Mouse (Mus musculus) embryo, embryonic 10 days (tissue): ENCODE data around the gene Mkks.
"Not testable (repeated sequence)": the region's sequence is repeated elsewhere in the genome, so short reads cannot be mapped to it uniquely, and the experiment has no call there.

ENCODE experiments used
- DNase-seq: peaks from one replicate; pipeline ENCODE4 v3.0.0-alpha.2; 2015; ENCODE audit warnings: low spot score

The Mkks gene

DNA sequence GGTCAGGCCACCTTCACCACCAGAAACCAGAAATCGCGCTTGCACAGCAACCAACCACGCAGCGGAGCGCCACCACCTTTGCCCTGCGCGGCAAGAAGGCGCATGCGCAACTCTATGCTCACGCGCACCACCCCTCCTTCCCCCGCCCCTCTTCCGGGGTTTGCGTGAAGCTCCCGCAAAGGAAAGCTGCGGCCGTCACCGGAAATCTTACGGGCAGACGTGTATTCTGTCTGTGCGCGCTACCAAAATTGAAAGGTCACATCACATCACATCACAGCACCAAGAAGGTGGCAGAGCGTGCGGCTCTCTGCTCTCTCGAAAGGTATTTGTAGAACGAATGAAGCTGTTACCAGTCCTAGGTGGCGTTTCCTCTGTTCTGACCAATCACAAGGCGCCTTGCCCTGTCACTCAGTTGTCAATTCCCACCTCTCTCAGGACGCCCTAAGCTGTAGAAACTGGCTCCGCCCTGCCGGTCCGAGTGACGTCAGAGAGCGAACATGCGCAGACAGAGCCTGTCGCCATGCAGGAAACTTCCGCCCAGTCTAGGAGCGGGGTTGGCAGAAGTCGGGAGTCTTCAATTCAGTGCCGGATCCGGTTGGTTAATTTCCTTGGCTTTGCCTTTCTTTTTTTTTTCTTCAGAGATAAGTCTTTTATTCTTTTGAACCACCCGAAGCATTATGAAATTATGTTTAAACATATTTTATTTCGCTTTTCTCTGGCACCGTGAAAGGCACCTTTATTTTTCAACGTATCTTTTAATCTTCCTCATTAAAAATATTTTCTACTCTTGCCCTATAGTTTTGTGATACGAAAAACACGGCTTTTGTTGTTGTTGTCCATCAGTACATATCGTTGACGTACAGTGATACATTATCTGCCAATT is at the start of gene Mkks, which contains the start of the genes Slx4ip and AL731706.1:
Mkks (minus strand) TSS at position 322 of the 883 bp plus-strand sequence.
Slx4ip (plus strand) TSS at position 151 of the 883 bp plus-strand sequence.
AL731706.1 (minus strand) TSS at position 322 of the 883 bp plus-strand sequence.
- peak; percentile 100 for DNase-seq

DNA sequence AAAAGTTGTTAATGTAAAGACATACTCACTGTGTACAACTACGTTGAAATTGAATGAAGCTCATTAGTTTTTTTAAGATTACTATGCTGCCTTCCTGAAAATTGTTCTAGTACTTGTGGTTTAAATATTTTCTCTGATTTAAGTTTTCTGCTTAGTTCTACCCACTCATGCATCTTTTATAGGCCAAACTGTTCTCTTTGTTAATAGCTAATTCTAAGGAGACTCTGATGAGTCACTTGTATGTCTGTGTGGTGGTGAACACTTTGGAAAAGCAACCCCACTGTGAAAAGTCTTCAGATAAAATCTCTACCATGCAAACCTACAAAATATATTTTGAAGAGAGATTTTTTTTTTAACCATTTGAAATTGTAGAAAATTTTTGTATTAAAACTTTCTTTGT is 47.1 kb upstream of the Mkks start:
- no peak for DNase-seq

DNA sequence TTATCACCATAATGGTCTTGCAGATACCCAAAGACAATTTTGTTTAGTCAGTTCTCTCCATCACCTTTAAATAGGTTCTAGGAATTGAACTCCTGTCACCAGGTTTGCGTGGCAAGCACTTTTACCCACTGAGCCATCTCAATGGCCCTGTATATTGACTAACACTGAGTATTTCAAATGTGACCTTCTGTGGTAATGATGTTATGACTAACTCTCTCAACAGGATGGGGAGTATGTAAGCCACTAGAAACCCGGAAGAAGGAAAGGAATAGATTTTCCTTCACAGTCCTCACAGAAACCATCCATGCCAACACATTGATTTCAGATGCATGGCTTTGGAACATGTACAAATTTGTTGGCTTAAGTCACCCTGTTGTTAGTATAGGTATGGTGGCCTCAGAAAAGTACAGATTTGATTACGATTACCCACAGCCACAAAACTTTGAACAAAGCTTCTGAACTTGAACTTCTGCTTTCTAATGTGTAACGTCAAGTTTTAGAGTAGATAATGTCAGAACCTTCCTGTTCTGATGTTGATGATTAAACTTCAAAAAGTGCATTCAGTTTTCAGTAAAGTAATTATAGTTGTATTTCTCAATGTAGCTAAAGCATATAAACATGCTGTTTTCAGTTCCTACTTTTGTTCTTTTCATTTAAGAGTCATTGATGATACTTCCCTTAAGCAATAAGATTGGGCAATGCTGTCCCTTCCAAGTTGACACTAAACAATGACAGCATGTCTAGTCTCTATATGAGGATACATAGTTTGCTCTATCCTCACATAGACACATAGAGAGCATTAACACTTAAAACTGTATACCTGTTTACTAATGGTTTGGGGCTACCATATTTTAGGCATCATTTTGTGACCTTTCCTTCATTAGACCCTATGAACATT is 45.5 kb upstream of the Mkks start:
- DNase-seq: no peak

DNA sequence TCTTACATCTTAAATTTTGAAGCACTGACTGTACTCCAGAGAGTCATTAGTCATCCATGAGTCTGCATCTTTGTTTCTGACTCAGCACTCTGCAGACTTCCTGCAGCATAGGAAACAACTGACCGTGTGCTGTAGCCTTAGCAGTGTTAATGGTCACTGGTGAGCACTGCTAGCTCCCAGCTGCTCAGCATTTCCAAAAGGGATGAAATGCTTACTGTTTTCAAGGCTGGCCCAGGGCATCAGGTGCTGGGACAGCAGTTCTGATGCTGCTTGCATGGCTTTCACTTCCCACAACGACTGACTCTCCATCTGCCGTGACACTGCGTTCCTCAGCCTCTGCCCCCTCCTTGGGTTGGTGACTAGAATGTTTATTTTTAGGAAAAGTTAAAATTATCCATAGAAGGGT is 29.8 kb upstream of the Mkks start:
- no peak for DNase-seq

DNA sequence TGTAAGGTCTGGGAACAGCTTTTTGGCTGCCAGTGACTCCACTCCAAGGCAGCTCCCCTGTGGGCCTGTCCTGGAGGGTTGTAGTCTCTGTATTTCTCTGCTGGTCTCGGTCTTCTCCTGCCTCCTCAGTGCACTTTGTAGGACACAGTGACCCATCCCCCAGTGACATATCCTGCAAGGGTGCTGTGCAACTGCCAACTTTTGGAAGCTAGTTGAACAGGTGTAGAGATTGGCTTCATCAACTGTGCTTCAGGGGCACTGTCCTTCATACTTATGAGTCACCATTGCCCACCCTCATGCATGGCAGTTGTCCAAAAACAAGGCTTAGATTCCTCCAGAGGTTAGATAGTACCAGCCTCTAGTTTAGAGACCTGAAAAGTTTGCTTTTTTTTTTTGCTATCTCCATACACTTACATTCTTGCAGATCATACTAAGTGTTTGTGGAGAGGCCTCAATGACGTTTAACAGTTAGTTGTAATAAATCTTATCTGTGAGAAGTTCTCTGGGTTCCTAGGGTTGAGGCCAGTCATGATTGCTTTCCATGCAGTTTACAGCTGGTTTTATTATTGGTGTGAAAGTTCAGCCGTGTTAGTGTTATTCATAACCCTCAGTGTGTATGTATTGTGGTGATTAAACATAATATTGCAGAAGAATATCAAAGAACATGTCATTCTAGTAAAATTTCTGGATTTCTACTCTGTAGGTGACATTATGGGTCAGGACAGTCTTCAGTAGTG is 29.2 kb upstream of the Mkks start:
- DNase-seq: no peak

DNA sequence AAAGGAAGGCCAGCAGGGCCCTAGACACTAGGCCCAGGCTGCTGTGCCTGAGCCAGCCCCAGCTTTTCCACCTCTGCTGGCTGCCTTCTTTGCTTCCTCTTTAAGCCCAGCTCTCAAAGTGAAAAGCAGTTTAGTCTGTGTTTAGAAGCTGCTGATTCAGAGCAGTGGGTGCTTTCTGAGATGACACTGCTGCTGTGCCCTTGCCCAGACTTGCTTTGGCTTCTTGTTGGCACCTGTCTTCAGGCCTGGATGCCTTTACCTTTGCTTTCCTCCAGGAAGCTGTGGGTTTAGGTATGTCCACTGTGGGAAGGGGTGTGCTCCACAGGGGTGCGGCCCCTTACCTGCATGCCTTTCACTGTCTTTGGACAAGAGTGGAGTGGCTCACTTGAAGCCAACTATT is 28.2 kb upstream of the Mkks start:
- DNase-seq: no peak

DNA sequence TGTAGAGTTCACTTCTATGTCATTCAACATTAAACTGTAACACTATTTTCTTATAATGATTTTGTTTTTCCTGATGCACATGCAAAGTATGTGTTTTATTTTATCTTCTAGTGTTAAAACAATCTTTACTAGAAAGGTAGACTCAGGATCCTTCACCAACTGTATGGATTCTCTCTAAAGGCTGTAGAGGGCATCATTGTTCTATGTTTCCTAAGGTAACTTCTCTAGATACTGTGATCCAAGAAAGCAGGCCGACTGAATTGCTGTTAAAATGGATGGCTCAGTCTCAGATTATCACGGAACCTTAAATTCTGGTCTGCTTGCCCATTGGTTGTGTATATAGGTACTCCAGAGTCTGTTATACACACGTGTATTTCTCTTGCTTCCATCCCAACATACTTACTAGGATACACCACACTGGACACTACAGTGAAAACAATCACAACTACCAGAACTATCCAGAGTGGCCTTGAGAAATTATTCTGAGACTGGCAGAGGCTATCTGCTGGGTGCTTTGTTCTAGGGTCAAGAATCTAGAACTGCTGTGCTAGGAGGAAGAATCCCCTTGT is 23.2 kb upstream of the Mkks start:
- peak; percentile 64 for DNase-seq

DNA sequence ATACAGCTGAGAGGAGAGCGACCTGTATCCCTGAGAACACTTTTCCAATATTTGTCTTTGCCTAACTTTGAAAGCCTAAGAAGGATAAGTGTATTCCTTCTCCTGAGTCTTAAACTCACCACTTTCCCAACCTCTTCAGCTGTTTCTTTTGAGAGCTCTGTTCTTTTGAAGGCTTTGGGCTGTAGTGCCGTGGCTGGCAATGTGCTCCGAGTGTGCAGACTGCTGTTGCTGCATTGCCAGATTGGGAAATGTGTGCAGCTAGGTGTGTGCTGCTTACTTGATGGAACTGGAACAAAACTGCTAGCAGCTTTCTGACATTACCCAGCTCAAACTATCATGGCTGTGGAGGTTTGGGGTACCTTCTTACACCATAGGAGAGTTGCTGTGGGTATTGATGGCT is 21.8 kb upstream of the Mkks start:
- no peak for DNase-seq

DNA sequence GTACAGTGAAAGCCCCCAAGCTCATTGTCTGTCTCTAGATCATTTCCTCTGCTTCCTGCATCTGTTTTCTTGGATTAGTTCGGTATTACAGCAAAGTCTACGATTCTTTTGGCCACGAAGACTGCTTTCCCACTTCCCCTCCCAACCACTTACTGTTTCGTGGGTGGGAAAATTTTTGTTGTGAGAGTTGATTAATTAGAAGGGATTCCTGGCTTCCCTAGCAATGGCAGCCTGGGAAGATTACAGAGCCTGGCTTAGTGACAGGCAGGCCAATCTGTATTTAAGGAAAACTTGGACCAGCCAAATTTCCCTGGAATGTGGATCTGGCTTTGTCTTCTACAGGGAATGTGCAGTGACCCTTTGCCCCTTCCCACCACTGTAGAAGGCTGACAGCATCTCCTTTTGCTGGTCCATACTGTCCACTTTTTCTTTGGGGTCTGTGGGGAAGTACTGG is 20.8 kb upstream of the Mkks start:
- DNase-seq: peak; percentile 74

DNA sequence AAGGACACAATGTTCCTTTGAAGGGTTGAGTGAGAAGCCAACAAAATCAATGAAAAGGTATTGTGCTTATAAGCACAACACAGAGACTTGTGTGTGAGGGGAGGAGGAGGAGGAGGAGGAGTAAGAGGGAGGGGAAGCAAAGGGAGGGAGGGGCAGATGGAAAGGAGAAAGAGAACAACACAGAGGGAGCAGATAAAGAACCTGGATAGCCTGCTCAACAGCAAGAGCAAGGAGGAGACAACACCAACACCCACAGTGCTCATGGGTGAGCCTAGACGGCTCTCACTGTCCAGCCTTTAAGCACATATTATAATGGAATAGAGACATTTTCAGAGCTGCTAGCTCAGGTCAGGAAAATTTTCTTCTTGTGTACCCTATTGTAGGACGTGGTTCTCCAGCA is 18.1 kb upstream of the Mkks start:
- no peak for DNase-seq

DNA sequence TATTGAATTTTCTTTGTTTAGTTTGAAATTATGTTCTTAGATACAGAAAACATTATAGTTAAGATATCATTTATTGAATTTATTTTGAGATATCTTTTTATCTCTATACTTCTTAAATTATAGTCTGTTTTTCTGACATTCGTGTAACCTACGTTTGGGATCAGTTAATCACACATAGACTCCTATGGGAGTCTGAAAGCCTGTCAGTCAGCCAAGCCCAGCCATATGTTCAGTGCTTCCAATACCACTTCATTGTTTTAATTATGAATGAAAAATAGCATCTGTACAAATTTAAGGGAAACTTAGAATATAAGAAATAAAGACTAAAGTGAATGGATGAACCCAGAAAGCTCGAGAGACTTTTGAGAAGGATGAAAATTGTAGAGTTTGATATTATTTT is 17.4 kb upstream of the Mkks start:
- no peak for DNase-seq

DNA sequence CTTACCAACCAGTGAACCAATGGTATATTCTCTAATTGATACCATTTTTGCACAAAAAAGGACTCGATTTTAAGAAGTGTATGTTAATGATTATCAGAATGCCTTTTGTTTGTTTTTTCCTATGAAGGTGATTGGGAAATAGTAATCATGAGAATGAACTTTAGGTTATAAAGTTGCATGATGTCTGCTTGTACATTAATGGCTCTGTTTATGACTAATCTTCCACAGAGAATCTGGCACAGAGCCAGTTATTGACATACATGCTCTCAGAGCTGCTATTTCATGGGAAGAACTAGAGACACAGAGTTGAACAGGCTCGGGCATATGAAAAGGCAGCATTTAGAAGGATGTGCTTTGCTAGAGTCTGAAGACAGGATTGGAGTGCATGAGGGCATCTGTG is 4.9 kb upstream of the Mkks start:
- no peak for DNase-seq

DNA sequence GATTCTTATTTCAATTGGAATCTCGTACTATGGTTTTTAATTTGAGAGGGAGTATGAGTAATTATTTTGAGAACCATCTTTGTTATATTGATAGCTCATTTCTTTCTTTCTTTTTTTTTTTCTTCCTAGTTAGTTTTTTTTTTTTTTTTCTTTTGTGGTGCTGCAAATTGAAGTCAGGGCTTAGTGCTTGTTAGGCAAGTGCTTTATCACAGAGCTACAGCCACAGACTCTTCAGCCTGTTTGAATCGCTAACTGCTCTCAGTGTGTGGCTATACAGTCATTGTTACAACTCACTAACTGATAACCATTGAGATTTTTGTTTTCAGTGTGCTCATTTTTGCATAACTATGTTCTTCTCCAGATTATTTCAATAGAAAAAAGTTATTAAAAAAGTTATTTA is 3.3 kb upstream of the Mkks start:
- no peak for DNase-seq

DNA sequence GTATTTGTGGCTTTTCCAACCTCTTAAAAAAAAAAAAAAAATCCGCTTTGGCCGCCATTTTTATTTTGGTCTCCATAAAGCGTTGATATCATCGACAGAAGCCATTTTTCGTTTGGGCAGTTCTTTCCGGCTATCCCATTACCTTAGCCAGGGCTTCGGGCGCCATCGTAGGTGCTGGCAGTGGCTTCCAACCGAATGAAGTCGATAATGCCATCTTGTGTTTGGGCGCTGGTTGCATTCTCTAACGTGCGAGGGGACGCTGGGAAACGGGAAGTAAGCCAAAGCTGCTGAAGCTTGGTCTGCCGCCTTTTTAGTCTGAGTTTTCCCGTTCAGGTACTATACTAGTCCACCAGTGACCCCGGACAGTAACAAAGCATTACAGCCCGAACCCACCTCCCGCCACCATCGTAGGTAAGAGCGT is 772 bp upstream of the Mkks start:
- peak; percentile 99 for DNase-seq

DNA sequence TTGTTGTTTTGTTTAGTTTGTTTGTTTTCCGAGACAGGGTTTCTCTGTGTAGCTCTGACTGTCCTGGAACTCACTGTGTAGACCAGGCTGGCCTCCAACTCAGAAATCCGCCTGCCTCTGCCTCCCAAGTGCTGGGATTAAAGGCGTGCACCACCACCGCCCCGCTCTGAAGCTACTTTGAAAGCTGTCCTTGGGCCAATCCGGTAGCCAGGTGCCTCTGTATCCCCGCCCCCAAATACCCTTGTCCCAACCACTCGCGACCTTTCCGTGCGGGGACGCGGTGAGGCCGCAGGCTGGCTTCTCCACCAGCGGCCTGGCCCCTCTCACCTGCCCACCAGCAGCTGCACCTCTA is 497 bp downstream of the Mkks start:
- not testable (repeated sequence) for DNase-seq

DNA sequence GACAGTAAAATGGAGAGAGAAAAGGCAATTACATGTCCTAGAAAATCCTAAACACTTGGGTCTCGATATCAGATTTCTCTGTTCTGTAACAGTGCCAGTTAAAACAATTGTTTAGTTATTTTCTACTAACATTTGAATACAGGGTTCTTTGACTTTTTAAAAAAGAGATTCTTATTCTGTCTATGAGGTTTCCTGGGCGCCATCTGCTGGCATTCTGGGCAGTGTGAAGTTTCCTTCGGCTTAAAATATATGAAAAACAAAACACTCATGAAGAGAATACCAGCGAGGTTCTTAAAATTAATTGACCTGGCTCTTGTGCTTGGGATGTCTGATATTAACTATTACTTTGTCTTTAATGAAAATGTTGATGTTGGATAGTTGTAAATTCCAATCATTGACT is 4.3 kb downstream of the Mkks start:
- DNase-seq: no peak

DNA sequence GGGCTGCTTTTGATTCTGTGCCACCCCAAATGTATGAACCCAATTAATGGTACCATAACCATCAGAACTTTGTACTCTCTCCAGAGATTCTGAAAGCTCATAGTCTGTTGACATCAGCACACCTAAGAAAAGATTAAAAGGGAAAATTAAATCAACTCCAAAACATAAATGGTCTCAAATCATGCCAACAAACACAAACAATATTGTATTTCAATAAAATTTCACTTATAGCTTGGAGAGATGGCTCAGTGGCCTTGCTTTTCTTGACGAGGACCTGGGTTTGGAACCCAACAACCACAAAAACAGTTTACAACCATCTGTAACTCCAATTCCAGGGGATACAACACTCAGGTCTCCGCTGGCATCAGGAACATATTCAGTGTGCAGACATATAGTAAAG is 5.6 kb downstream of the Mkks start, which contains the start of gene AL731706.2:
AL731706.2 (minus strand) TSS at position 101 of the 400 bp plus-strand sequence.
- DNase-seq: no peak

DNA sequence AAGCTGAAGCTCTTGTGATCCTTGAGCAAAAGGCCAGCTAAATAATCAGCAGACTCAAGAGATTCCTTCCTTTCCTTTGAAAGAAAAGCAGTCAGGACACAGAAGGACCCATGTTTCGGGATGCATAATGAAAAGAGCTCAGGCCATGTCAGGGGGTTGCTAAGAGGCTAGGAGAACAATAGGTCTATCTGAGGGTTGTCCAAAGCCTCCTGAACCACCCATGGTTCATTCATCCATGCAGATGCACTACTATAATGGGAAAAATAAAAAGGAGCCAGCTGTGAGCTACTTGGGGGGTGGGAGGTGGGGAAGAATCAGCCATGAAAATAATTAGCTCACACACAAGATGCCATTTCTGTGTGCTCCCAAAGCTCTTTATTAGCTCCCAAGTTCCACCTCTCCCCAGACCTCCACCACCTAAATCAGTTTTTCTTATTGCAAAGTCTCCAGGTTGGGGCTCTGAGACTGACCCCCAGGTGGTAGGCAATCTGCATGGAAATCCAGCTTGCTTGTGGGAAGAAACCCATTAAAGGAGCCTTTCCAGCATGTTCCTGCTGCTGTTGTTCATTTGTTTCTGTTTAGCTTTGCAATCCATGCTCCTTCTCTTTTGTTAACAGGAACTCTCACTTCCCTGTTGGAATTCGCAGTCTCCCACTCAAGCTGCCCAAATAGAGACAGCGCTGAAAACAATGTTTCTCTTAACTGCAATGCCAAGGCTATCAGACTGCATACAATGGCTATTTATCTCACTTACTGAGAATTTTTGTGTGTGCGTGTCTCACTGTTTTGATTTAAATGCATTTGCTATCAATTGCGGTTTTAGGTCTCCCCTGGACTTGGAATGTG is 36.4 kb downstream of the Mkks start:
- peak; percentile 56 for DNase-seq

DNA sequence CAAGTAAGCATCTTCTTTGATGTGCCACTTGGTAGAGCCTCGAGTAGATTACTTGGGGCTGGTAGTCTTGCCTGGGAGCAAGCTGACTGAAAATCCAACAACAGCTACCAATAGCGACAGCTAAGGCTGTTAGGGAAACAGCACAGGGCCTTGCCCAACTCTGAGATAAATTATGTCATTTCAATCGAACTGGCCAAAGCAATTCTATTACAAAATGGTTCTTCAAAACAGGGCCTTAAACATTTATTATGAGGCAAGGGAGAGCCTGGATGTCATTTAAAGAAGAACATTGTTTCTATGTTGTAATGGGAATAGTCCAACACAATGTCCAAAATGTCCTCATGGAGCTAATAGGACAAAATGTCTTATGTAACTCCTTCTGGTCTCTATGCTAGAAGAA is 40.8 kb downstream of the Mkks start:
- DNase-seq: no peak

DNA sequence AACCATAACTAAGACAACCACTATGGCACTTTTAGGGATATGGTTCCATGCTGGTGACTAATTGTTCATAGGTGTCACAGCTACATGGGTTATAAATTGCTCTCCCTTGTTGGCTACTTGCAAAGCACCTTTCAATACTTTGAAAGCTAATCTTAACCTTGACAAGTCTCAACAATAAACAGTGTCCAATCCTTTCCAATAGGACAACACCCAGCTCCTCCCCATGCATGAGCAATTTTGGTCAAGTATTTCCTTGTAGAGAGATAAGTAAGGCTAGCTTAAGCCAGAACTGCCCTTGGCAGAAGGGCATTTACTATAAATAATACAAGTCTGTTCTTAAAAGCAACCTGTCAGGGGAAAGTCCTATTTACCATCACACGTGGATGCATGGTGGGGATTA is 53.2 kb downstream of the Mkks start:
- DNase-seq: no peak

DNA sequence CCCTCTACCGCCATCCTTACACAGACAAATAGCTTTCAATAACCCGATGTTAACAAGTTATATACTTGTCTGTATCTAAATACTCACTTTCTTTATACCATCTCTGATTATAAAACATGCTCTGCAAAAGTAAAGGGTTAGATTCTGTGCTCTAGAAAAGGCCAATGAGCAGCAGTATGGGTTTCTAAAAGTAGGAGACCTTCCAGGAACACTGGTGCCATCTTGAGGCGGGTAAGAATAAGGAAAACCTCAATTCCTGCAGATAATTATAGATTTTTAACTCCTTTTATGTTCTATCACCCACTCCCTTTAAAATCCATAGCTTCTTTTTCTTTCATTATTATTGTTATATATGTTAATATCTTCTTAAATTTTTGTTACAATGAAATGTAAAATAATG is 55.3 kb downstream of the Mkks start:
- peak; percentile 14 for DNase-seq
